Mouse (Mus musculus) liver, adult 2 months (tissue): Measurements from ENCODE around the gene Slc7a8. TPM values are rescaled to one million over a fixed set of nuclear protein-coding genes. Genes with fewer than 3 reads are reported as not detected.

Experiments used
- DNase-seq: peaks from one replicate; pipeline ENCODE4 v3.0.0-alpha.2; 2011; ENCODE audit warnings: low read depth, low spot score; ENCODE audit errors: extremely low read depth
- H3K27ac ChIP-seq: fragments of 200-500 bp; replicated peaks from 2 replicates; pipeline ENCODE4 v1.5.1; 2012; ENCODE audit warnings: low read depth, mild to moderate bottlenecking, control low read depth, inconsistent platforms, low read length; ENCODE audit not compliant: insufficient read depth
- H3K27me3 ChIP-seq: fragments of 200-500 bp; 2 replicates; pipeline ENCODE4 v1.6.1; 2012; ENCODE audit warnings: mild to moderate bottlenecking, moderate library complexity, low read length, inconsistent platforms; ENCODE audit not compliant: control insufficient read depth, insufficient read depth
- H3K36me3 ChIP-seq: fragments of 200-500 bp; 2 replicates; pipeline ENCODE4 v1.6.1; 2012; ENCODE audit warnings: low read length, inconsistent platforms; ENCODE audit not compliant: control insufficient read depth, insufficient read depth
- H3K4me1 ChIP-seq: fragments of 200-500 bp; 2 replicates; pipeline ENCODE4 v1.6.1; 2011; ENCODE audit warnings: low read length; ENCODE audit not compliant: control insufficient read depth, insufficient read depth
- H3K4me3 ChIP-seq: fragments of 200-500 bp; 2 replicates; pipeline ENCODE4 v1.5.1; 2011; ENCODE audit warnings: low read depth, mild to moderate bottlenecking, control low read depth, low read length, moderate library complexity; ENCODE audit not compliant: insufficient read depth
- H3K79me2 ChIP-seq: fragments of 200-500 bp; 2 replicates; pipeline ENCODE4 v1.6.1; 2012; ENCODE audit warnings: inconsistent platforms, mild to moderate bottlenecking, low read length, moderate library complexity; ENCODE audit not compliant: control insufficient read depth, insufficient read depth
- H3K9ac ChIP-seq: fragments of 200-500 bp; 2 replicates; pipeline ENCODE4 v1.6.1; 2012; ENCODE audit warnings: low read depth, mild to moderate bottlenecking, control low read depth, inconsistent platforms, low read length
- CTCF ChIP-seq: fragments of 200-500 bp; IDR thresholded peaks from 2 replicates; pipeline ENCODE4 v1.5.1; 2011; ENCODE audit warnings: low read depth, low read length, control low read depth
- POLR2A ChIP-seq: fragments of 200-500 bp; IDR thresholded peaks from 2 replicates; pipeline ENCODE4 v1.6.1; 2011; ENCODE audit warnings: low read length, control low read depth; ENCODE audit not compliant: insufficient read depth; ENCODE audit errors: extremely low read depth
- WGBS: fragments of 180-500 bp; shearing (Covaris S2); methylation state at CpG from one replicate; pipeline ENCODE4 v1.1.7; 2018; 5-methylcytosine and 5-hydroxymethylcytosine counted together
- polyA plus RNA-seq: library from polyadenylated mRNA; depleted of rRNA; stranded (reverse); fragments of >200 nt; gene quantifications from 2 replicates; pipeline ENCODE4 v1.2.3, GENCODE M21; 2012
- total RNA-seq: library from RNA; depleted of rRNA; stranded (reverse); fragments of >200 nt; gene quantifications from 2 replicates; pipeline ENCODE4 v1.2.3, GENCODE M21; 2014

The Slc7a8 gene
- total and polyA plus RNA-seq, 2 experiments, result 1.0 to 2.9 TPM

DNA sequence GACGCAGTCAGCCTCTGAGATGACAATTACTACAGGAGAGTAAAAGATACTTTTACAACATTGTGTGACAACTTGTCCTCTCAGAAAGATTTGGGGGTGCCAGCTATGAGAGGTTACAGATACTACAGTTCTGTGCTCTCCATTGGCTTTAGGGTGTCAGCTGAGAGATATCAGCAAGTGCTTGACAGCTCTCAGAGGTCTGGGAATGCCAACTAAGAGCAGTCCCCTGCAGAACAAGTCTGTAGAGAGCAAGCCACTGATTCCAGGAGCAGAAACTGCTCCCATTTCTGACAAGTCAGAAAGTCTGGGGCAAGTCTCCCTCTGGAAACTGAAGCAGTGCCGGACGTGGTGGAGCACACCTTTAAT lies 27.9 kb upstream of the Slc7a8 start:
- WGBS, result 89% methylated on average over 3 of the region's 3 CpGs
- no peak for TF ChIP-seq CTCF
- TF ChIP-seq POLR2A, result no peak

DNA sequence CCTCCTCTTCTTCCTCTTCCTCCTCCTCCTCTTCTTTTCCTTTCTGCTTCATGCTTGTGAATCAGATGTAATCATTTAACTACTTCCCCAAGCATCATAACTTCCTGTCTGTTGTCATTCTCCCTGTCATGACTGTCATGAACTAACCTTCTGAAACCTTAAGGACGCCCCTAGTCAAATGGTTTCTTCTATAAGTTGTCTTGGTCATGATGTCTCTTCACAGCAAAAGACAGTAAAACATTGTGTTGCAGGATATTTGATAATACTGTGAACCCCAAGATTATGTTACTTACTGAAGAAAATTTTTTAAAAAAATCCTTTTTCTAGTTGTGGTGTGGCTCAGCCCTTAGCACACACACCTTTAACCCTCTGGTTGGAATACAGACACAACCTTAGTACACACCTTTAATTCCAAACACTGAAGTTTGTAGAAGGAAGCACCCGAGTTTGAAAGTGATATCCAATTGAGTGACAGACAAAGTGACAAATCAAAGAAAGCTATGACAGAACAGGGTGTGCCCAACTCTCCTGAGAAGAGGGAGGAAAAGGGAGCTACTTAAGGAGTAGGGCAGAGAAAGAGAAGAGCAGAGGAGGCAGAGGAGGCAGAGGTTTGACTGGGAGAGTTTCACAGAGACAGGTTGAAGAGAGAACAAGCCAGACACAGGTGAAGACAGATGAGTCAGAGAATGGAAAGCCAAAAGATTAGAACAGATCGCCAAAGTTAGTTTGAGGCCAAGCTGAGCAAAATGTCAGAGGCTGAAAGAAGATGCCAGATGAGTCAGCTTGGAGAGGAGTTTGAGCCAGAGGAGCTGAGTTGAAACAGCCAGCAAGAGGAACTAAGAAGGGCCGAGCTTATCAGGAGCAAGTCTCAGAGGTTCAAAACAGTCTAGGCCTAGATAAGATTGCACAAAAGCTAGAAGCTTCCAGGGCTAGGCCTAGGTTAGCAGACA lies 27.2 kb upstream of the Slc7a8 start:
- H3K36me3 ChIP-seq, result no peaks in the 10 kb centered on the region
- no peak overlapping the region for H3K27ac ChIP-seq
- H3K27me3 ChIP-seq, result no peaks in the 10 kb centered on the region
- no peak for DNase-seq
- TF ChIP-seq CTCF, result no peak
- no peak for TF ChIP-seq POLR2A
- H3K9ac ChIP-seq, result no peak overlapping the region
- 68% methylated on average over 4 of the region's 4 CpGs for WGBS
- H3K79me2 ChIP-seq, result no peaks in the 10 kb centered on the region
- H3K4me1 ChIP-seq, result no peaks in the 10 kb centered on the region
- no peak overlapping the region for H3K4me3 ChIP-seq

More for the DNA sequence above, 27.9 kb upstream of the Slc7a8 start:
- Histone ChIP-seq H3K36me3 (no peaks in the 10 kb centered on the region), H3K4me3 (no peak overlapping the region), H3K4me1 (no peaks in the 10 kb centered on the region), H3K27ac (no peak overlapping the region), H3K9ac (no peak overlapping the region), H3K27me3 (no peaks in the 10 kb centered on the region), H3K79me2 (no peaks in the 10 kb centered on the region)
- no peak for DNase-seq

DNA sequence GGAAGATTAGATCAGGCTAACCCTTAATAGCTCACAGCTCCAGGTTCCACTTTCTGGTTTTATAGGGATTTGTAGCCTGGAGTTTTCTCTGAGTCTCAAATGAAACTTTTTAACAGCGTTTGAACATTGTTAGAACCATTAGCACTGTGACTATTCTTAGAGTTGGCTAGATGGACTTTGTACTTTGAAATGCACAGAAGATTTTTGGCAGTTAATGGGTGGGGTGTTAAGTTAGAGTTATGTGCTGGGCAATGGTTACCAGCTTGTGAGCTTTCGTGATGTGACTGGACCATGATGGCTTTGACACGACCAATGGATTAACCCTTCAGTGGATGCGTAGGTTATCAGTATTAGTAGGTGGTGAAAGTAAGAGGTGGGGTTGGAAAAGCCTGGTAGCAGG lies 24.4 kb upstream of the Slc7a8 start:
- Histone ChIP-seq H3K4me3 (no peak overlapping the region), H3K9ac (no peak overlapping the region), H3K27me3 (no peaks in the 10 kb centered on the region), H3K27ac (no peak overlapping the region), H3K79me2 (no peaks in the 10 kb centered on the region), H3K4me1 (no peaks in the 10 kb centered on the region), H3K36me3 (no peaks in the 10 kb centered on the region)
- 43% methylated on average over 4 of the region's 4 CpGs for WGBS
- peak; percentile 21 for DNase-seq
- TF ChIP-seq CTCF, result no peak
- TF ChIP-seq POLR2A, result no peak

DNA sequence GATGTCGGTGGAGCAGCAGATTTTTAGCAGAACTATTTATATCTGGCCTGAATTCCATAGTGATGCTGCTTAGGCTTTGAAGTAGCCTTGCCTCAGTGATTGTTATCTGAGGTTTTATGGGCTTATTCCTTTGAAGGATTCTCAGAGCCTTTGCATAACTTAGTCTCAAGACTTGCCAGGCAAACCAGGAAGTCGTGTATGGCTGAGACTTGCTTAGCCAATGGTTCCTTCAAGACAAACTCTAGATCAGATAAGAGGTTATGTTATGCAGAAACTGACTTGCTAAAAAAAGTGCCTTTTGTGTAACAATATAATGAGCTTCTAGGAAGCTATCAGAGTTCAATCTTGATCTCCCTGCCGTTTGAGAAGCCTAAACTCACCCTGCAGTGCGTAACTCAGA lies 20.7 kb upstream of the Slc7a8 start:
- TF ChIP-seq CTCF, result no peak
- no peak for TF ChIP-seq POLR2A
- WGBS, result 87% methylated on average over 4 of the region's 4 CpGs
- no peak for DNase-seq

GRCm38 (mm10) chr14:54799686-54800085 lies 17.9 kb upstream of the Slc7a8 start:
- H3K4me1 ChIP-seq, result no peaks in the 10 kb centered on the region
- H3K9ac ChIP-seq, result no peak overlapping the region
- H3K4me3 ChIP-seq, result no peak overlapping the region
- no peaks in the 10 kb centered on the region for H3K79me2 ChIP-seq
- TF ChIP-seq CTCF, result no peak
- TF ChIP-seq POLR2A, result no peak
- H3K27ac ChIP-seq, result no peak overlapping the region
- DNase-seq, result no peak
- no peaks in the 10 kb centered on the region for H3K36me3 ChIP-seq
- WGBS, result 68% methylated on average over 10 of the region's 10 CpGs
- H3K27me3 ChIP-seq, result no peaks in the 10 kb centered on the region

More for the DNA sequence above, 20.7 kb upstream of the Slc7a8 start:
- H3K9ac ChIP-seq, result no peak overlapping the region
- no peaks in the 10 kb centered on the region for H3K36me3 ChIP-seq
- no peak overlapping the region for H3K4me3 ChIP-seq
- no peaks in the 10 kb centered on the region for H3K79me2 ChIP-seq
- H3K4me1 ChIP-seq, result no peaks in the 10 kb centered on the region
- no peaks in the 10 kb centered on the region for H3K27me3 ChIP-seq
- H3K27ac ChIP-seq, result no peak overlapping the region

- no peaks in the 10 kb centered on the region for H3K27me3 ChIP-seq
Measured at GRCm38 (mm10) chr14:54796760-54797159, 15.0 kb upstream of the Slc7a8 start.

More at GRCm38 (mm10) chr14:54796760-54797159, 15.0 kb upstream of the Slc7a8 start:
- Histone ChIP-seq H3K79me2 (no peaks in the 10 kb centered on the region), H3K9ac (no peak overlapping the region), H3K4me1 (no peaks in the 10 kb centered on the region), H3K36me3 (no peaks in the 10 kb centered on the region), H3K27ac (no peak overlapping the region), H3K4me3 (no peak overlapping the region)
- 95% methylated on average over 15 of the region's 15 CpGs for WGBS
- DNase-seq, result no peak
- TF ChIP-seq CTCF (no peak), POLR2A (no peak)
